Mouse (Mus musculus): ENCODE results near the gene Dntt. TPM values are rescaled to one million over a fixed set of nuclear protein-coding genes. Genes with fewer than 3 reads are reported as not detected.

Gene Dntt
- under 1 TPM in 2 of 3 experiments, not detected in 1; 0.18 to 0.42 TPM for polyA plus RNA-seq (2017; shearing (Covaris generic))

- ATAC-seq = no peak
These were observed at the start of gene Dntt for GRCm38 (mm10) chr19:41029219-41029618. Dntt (plus strand) TSS chr19:41029275.

GRCm38 (mm10) chr19:40980671-40981070 lies 48.4 kb upstream of the Dntt start:
- no peak for ATAC-seq

GRCm38 (mm10) chr19:40984536-40984935 lies 44.5 kb upstream of the Dntt start:
- ATAC-seq = no peak

GRCm38 (mm10) chr19:40988856-40989255 lies 40.2 kb upstream of the Dntt start:
- ATAC-seq = no peak

- no peak for ATAC-seq
These were observed 39.0 kb upstream of the Dntt start for GRCm38 (mm10) chr19:40989961-40990600.

GRCm38 (mm10) chr19:40990781-40991343 lies 38.2 kb upstream of the Dntt start:
- ATAC-seq = no peak

GRCm38 (mm10) chr19:40991626-40992025 lies 37.4 kb upstream of the Dntt start:
- no peak for ATAC-seq

- ATAC-seq = no peak
These were observed 37.0 kb upstream of the Dntt start for GRCm38 (mm10) chr19:40992096-40992495.

GRCm38 (mm10) chr19:40992517-40993044 lies 36.5 kb upstream of the Dntt start:
- ATAC-seq = no peak

- ATAC-seq = no peak
These were observed 35.7 kb upstream of the Dntt start for GRCm38 (mm10) chr19:40993356-40993755.

- no peak for ATAC-seq
These were observed 35.0 kb upstream of the Dntt start, which contains the start of gene Blnk for GRCm38 (mm10) chr19:40994057-40994585. Blnk (minus strand) TSS chr19:40994535.

- ATAC-seq = no peak
These were observed 34.2 kb upstream of the Dntt start for GRCm38 (mm10) chr19:40994911-40995310.

GRCm38 (mm10) chr19:40995449-40996401 lies 33.4 kb upstream of the Dntt start:
- ATAC-seq = no peak

- no peak for ATAC-seq
These were observed 32.4 kb upstream of the Dntt start for GRCm38 (mm10) chr19:40996722-40997121.

- no peak for ATAC-seq
These were observed 30.5 kb upstream of the Dntt start for GRCm38 (mm10) chr19:40998469-40999170.

GRCm38 (mm10) chr19:40999569-40999968 lies 29.5 kb upstream of the Dntt start:
- ATAC-seq = no peak

GRCm38 (mm10) chr19:41003694-41004315 lies 25.3 kb upstream of the Dntt start:
- no peak for ATAC-seq

- ATAC-seq = no peak
These were observed 22.5 kb upstream of the Dntt start for GRCm38 (mm10) chr19:41006621-41007020.

- no peak for ATAC-seq
These were observed 21.7 kb upstream of the Dntt start for GRCm38 (mm10) chr19:41007326-41007725.

- no peak for ATAC-seq
These were observed 21.3 kb upstream of the Dntt start for GRCm38 (mm10) chr19:41007733-41008132.

- ATAC-seq = no peak
These were observed 20.2 kb upstream of the Dntt start for GRCm38 (mm10) chr19:41008674-41009395.

Data from inflammation-experienced regulatory T-cells, adult 6 months (primary cell).